Mouse (Mus musculus) forebrain, embryonic 10.5 days (tissue): Measurements from ENCODE around the gene Clstn2. TPM values are rescaled to one million over a fixed set of nuclear protein-coding genes. Genes with fewer than 3 reads are reported as not detected.

Experiments used
- DNase-seq: peaks from one replicate; pipeline ENCODE4 v3.0.0-alpha.2; 2017; ENCODE audit warnings: low spot score; ENCODE audit errors: extremely low spot score
- H3K27ac ChIP-seq: fragments of 300-500 bp; sonication (generic); 2 replicates; pipeline ENCODE4 v1.5.1; 2016; ENCODE audit warnings: mild to moderate bottlenecking
- H3K27me3 ChIP-seq: fragments of 300-500 bp; sonication (generic); 2 replicates; pipeline ENCODE4 v1.6.1; 2016; ENCODE audit warnings: mild to moderate bottlenecking; ENCODE audit not compliant: poor library complexity, severe bottlenecking
- H3K36me3 ChIP-seq: fragments of 300-500 bp; sonication (generic); replicated peaks from 2 replicates; pipeline ENCODE4 v1.6.1; 2016; ENCODE audit warnings: mild to moderate bottlenecking, moderate library complexity
- H3K4me1 ChIP-seq: fragments of 300-500 bp; sonication (generic); 2 replicates; pipeline ENCODE4 v1.6.1; 2016
- H3K4me3 ChIP-seq: fragments of 300-500 bp; sonication (generic); 2 replicates; pipeline ENCODE4 v1.5.1; 2016; ENCODE audit warnings: mild to moderate bottlenecking, moderate library complexity
- H3K9me3 ChIP-seq: fragments of 300-500 bp; sonication (generic); 2 replicates; pipeline ENCODE4 v1.6.1; 2016; ENCODE audit warnings: mild to moderate bottlenecking, moderate library complexity
- WGBS: fragments of 180-500 bp; shearing (Covaris S2); methylation state at CpG from one replicate; pipeline ENCODE4 v1.1.7; 2016; 5-methylcytosine and 5-hydroxymethylcytosine counted together
- polyA plus RNA-seq: library from polyadenylated mRNA; unstranded; fragments of >200 nt; fragmentation: Nextera tagmentation; extraction: Ambion mirVana; gene quantifications from 2 replicates; pipeline ENCODE4 v1.2.1, GENCODE M21; 2016

Clstn2 gene
- polyA plus RNA-seq, 1 experiment from 2014 or later: 0.40 TPM

DNA sequence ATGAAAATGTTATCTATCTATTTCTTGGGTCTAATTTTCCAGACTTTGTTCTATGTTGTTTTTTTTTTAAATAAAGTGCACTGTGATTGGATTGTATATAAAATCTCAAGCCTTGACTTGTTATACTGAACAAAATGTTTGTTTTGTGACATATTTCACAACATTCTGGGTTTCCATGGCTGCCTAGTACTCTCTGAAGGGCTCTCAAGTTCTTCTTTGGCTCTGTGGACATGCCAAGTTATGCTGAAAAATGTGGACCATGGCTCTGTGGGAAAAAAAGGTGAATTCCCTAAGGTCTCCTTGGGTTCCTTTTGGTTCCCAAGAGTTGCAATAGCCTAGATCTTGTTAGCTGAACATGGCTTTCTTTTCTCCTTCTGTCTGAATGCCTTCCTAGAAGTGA is 353.1 kb downstream of the Clstn2 start:
- H3K4me1 ChIP-seq: no peaks in the 10 kb centered on the region
- DNase-seq: no peak
- no peaks in the 10 kb centered on the region for H3K36me3 ChIP-seq
- no peak overlapping the region for H3K27ac ChIP-seq
- peaks cover 61% of the 10 kb centered on the region for H3K27me3 ChIP-seq
- H3K9me3 ChIP-seq: no peaks in the 10 kb centered on the region
- no peak overlapping the region for H3K4me3 ChIP-seq

DNA sequence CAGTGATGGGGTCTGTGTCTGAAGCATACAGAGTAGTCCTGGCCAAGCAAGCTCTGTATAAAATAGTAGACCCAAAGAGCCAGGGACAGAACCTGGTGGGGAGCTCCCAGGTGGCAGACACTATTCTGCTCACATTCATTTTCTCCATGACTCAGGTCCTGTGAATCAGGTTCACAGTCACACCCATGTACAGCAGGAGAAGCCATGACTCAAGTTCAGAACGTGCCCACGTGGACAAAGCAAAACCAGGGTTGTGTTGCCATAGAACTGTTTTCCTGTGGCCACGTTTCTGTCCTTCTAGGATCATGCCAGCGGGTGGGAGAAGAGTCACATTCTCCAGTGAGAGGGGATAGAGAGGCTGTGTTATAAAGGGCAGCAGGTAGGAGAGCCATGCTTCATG is 353.9 kb downstream of the Clstn2 start:
- H3K27ac ChIP-seq: no peak overlapping the region
- peaks cover 69% of the 10 kb centered on the region for H3K27me3 ChIP-seq
- no peak for DNase-seq
- H3K9me3 ChIP-seq: no peaks in the 10 kb centered on the region
- WGBS: 84% methylated on average over 4 of the region's 4 CpGs
- H3K36me3 ChIP-seq: no peaks in the 10 kb centered on the region
- H3K4me1 ChIP-seq: no peaks in the 10 kb centered on the region
- no peak overlapping the region for H3K4me3 ChIP-seq

DNA sequence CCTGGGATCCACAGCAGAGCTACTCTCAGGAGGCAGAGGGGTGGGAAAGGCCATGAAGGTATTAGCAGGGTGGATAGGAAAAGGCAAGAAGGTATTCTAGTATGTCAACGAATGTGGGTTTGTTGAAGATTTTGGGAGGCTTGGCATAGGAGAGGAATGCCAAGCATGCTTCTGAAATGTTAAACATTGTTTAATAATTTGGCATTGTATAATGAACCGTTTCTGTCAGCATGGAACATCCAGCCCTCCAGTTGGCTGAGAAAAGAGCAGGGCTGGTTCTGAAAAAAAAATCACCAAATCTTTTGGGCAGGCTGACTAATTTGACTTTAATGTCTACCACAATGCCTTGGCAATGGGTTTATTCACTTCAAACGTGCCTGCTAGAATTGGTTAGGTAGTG is 355.9 kb downstream of the Clstn2 start:
- Histone ChIP-seq H3K27ac (no peak overlapping the region), H3K4me3 (no peak overlapping the region), H3K4me1 (peaks cover 16% of the 10 kb centered on the region), H3K27me3 (peaks cover 82% of the 10 kb centered on the region), H3K9me3 (no peaks in the 10 kb centered on the region), H3K36me3 (no peaks in the 10 kb centered on the region)
- WGBS: 81% methylated on average over 3 of the region's 3 CpGs
- no peak for DNase-seq

DNA sequence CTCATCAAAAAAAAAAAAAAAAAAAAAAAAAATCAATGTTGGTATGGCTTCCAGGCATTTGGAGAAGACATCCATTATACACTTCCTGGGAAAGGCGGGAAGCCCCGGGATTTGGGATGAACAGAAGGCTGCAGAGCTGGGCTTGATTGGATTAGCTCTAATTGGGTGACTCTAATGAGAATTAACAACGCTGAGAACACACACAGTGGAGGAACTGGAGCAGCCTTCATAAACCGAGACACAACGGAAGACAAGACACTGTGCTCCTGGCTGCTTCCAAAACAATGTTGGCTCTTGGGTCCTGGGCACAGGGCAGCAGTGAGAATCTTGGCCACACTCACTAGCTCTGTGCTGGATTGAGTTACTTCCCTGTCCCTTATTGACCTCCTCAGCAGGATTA is 360.3 kb downstream of the Clstn2 start:
- H3K4me1 ChIP-seq: peaks cover 33% of the 10 kb centered on the region
- H3K9me3 ChIP-seq: no peaks in the 10 kb centered on the region
- WGBS: 3% methylated on average over 5 of the region's 5 CpGs
- peaks cover 92% of the 10 kb centered on the region for H3K27me3 ChIP-seq
- peak; percentile 25 for DNase-seq
- H3K4me3 ChIP-seq: no peak overlapping the region
- H3K27ac ChIP-seq: peak overlapping the region; percentile 8; the same call in 1 of the 2 replicates
- H3K36me3 ChIP-seq: no peaks in the 10 kb centered on the region

DNA sequence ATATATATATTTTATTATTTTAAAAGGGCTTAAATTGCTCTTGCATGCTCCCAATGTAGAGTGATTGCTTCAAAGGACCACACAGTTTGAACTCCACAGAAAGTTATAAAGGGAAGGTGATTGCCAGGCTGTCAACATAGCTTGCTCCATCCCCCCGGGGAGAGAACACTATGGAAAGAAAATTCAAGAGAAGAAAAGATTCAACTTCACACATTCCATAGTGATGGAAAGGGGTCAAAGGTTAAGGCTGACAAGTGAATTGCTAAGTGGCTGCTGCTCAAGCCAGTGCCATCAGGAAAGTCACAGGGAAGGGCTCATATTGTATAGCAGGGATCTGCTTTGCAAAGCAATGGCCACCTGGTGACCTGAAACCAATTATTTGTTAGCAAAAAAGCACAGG is 360.8 kb downstream of the Clstn2 start:
- no peaks in the 10 kb centered on the region for H3K36me3 ChIP-seq
- H3K9me3 ChIP-seq: no peaks in the 10 kb centered on the region
- no peak overlapping the region for H3K27ac ChIP-seq
- H3K27me3 ChIP-seq: peaks cover 92% of the 10 kb centered on the region
- WGBS: 14% methylated on average over 1 of the region's 1 CpGs
- DNase-seq: peak; percentile 21
- H3K4me3 ChIP-seq: no peak overlapping the region
- H3K4me1 ChIP-seq: peaks cover 33% of the 10 kb centered on the region

DNA sequence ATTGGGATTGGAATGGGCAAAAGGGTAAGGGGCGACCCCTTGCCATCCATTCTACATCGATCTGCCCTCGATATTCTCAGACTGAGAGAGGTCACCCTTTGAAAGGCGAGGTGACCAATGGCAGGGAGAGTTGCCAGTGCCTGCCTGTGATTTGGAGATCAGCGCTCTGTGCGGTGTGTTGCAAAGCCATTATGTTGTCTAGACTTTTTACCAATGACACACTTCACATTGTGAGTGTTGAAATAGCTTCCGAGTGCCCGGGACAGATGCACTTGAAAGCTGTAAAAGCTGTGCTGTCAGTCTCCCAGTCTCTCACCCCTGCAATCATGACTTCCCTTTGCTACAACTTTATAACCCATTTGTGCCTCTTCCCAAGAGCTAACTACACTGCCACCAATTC is 362.3 kb downstream of the Clstn2 start:
- Histone ChIP-seq H3K4me1 (peaks cover 33% of the 10 kb centered on the region), H3K27ac (no peak overlapping the region), H3K4me3 (no peak overlapping the region), H3K27me3 (peaks cover 92% of the 10 kb centered on the region), H3K9me3 (no peaks in the 10 kb centered on the region), H3K36me3 (no peaks in the 10 kb centered on the region)
- no peak for DNase-seq
- 81% methylated on average over 8 of the region's 8 CpGs for WGBS

DNA sequence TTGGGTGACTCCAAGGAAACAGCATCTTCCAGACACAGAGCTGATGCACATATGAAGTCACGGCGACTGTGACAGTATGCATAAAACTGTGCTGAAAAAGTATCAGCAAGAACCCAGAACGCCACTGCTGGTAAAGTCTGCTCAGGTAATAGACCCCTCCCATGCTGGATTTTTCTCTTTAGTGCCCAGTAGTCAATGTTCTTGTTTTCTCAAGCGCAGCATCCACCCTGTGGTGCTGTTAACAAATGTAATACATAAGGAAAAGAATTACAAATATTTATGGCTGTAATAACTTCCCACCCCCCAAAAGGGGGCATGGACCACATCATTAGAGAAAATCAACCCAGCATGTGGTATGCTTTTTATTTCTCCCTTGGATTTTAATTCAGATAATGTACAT is 372.0 kb downstream of the Clstn2 start:
- H3K9me3 ChIP-seq: no peaks in the 10 kb centered on the region
- H3K4me1 ChIP-seq: no peaks in the 10 kb centered on the region
- no peak overlapping the region for H3K4me3 ChIP-seq
- DNase-seq: no peak
- H3K27ac ChIP-seq: no peak overlapping the region
- peaks cover 9% of the 10 kb centered on the region for H3K27me3 ChIP-seq
- 89% methylated on average over 4 of the region's 4 CpGs for WGBS
- no peaks in the 10 kb centered on the region for H3K36me3 ChIP-seq

DNA sequence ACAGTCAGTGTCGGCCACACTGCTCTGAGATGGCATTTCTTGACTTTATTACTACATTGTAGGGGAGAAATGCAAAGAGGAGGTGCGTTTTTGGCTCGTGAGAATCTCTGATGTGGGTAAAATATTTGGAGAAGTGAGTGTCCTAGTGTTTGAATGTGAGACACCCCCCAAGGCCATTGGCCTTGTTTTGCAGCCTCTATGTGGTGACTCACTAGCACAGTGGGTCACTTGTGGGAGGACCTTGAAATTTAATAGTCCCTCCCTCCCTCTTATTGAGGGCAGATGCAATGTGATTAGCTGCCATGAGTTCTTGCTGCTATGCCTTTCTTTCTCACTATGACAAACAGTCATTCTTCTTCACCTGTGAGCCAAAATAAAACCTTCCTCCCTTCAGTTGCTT is 374.2 kb downstream of the Clstn2 start:
- Histone ChIP-seq H3K36me3 (no peaks in the 10 kb centered on the region), H3K27ac (no peak overlapping the region), H3K4me3 (no peak overlapping the region), H3K9me3 (no peaks in the 10 kb centered on the region), H3K4me1 (no peaks in the 10 kb centered on the region), H3K27me3 (no peaks in the 10 kb centered on the region; the same call in 1 of the 2 replicates)
- no peak for DNase-seq
- WGBS: 89% methylated on average over 3 of the region's 3 CpGs

DNA sequence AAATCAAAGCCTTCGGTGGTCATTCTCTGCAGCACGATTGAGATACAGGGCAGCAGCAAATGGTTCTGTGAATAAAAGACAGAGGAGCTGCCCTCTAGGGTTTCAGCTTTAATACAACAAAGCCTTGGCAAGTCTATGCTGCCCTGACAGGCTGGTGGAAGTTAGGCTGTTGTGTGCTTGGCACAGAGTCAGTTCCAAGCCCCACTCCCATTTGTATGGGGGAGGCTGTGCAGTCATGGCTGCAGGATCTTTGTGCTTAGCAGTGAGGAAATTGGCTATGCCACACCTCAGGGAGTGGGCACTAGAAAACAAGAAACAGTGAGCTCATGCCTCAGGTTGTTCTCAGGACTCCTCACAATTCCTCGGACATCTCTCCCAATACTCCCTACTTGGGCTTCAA is 384.6 kb downstream of the Clstn2 start:
- 0 out of 2 replicates have a peak, but pooled peaks cover 3% of the 10 kb centered on the region for H3K4me1 ChIP-seq
- H3K36me3 ChIP-seq: no peaks in the 10 kb centered on the region
- H3K27ac ChIP-seq: no peak overlapping the region
- H3K9me3 ChIP-seq: no peaks in the 10 kb centered on the region
- no peak overlapping the region for H3K4me3 ChIP-seq
- WGBS: 78% methylated on average over 3 of the region's 3 CpGs
- DNase-seq: no peak
- no peaks in the 10 kb centered on the region for H3K27me3 ChIP-seq

DNA sequence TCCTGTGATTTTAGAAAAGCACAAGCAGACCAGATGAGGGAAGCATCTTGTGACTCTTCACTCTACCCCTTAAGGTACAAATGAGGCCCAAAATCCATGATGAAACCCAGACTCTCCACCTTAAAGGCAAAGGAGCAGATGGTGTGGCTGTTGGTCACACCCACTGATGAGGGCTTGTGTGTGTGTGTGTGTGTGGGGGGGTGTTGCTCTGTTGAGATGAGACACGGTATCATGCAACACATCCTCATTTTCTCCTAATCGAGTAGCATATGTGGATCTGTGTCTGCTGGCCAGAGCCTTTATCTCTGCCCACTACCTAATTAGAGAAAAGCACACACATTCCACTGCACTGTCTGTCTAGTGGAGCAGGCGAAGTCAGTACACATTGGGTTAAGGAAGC is 387.2 kb downstream of the Clstn2 start:
- H3K36me3 ChIP-seq: no peaks in the 10 kb centered on the region
- no peak overlapping the region for H3K4me3 ChIP-seq
- 82% methylated on average over 3 of the region's 3 CpGs for WGBS
- H3K27ac ChIP-seq: no peak overlapping the region
- 0 out of 2 replicates have a peak, but pooled peaks cover 3% of the 10 kb centered on the region for H3K4me1 ChIP-seq
- H3K27me3 ChIP-seq: no peaks in the 10 kb centered on the region
- H3K9me3 ChIP-seq: no peaks in the 10 kb centered on the region
- DNase-seq: no peak

DNA sequence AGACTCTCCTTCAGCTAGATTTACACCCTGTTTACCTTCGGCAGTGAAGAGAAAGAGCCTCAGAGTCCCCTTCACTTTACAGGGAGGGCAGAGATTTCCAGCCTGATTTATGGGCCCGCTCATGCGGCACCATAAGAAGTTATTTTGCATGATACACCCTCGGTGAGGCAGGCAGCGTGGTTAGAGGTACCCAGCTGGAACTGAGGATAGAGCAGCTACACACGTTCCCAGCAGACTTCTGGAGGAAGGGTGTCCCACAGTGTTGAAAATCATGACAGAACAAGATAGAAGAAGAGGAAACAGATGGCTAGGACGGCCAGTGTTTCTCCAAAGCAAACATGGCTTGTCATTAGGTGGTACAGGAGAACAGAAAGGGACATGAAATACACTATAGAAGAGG is 390.6 kb downstream of the Clstn2 start:
- H3K4me3 ChIP-seq: no peak overlapping the region
- no peaks in the 10 kb centered on the region for H3K9me3 ChIP-seq
- DNase-seq: no peak
- H3K36me3 ChIP-seq: no peaks in the 10 kb centered on the region
- no peak overlapping the region for H3K27ac ChIP-seq
- 84% methylated on average over 7 of the region's 7 CpGs for WGBS
- H3K27me3 ChIP-seq: no peaks in the 10 kb centered on the region
- H3K4me1 ChIP-seq: 0 out of 2 replicates have a peak, but pooled peaks cover 3% of the 10 kb centered on the region

DNA sequence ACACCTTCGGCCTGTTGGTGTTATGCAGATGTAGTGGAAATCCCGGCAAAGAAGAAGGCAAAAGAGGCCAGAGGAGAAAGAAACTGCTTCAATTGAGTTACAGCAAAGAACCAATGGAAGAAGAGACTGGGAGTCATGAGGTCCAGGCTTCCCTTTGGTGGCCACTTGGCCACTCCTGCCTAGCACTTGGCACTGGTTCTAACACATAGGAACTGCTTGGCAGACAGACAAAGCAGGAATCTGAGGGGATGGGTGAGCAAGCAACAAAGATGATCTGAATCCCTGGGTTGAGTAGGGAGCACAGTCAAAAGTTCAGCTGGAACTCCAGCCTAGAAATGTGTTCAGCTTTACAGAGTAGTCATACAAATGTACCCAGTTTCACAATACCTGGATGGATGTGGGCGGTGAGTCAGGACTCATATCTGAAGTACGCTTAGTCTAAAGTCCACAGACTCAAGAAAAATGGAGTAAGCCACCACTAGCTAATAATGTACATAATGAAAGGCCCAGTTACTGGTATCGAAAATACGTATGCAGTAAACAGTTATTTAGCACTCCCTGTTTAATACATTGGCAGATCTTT is 392.9 kb downstream of the Clstn2 start:
- no peak overlapping the region for H3K4me3 ChIP-seq
- no peak overlapping the region for H3K27ac ChIP-seq
- 91% methylated on average over 6 of the region's 6 CpGs for WGBS
- H3K27me3 ChIP-seq: no peaks in the 10 kb centered on the region
- H3K4me1 ChIP-seq: no peaks in the 10 kb centered on the region
- H3K36me3 ChIP-seq: no peaks in the 10 kb centered on the region
- H3K9me3 ChIP-seq: no peaks in the 10 kb centered on the region
- DNase-seq: no peak

DNA sequence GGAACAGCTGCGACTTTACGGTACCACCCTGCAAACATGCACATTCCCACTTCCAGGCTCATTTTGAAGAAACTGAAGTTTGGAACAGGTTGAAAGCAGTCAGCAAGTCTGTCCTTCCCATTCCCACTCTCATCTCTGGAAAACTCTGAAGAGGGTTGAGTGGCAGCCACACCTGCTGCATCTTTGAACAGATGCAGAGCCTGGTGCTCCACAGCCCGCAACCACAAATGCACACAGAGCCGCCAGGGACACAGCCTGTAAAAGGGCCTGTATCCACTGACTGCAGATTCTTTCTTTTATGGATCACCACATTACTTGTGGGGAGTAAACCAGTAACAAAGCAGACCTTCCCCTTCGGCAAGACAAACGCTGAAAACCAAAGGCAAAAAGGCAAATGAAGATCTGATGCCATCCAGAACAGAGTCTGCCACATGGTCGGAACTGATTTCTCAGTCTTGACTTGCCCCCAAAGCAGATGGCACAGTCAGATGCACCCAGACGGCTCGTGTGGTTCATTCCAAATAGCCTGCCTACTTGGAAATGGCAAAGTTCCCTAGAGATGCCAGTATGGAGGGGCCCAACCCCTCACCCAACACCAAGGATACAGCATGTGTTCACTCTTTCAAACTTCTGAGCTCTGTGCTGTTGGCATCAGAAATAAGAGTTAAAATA is 394.2 kb downstream of the Clstn2 start:
- DNase-seq: no peak
- WGBS: 94% methylated on average over 9 of the region's 9 CpGs
- Histone ChIP-seq H3K36me3 (no peaks in the 10 kb centered on the region), H3K9me3 (no peaks in the 10 kb centered on the region), H3K27ac (no peak overlapping the region), H3K27me3 (no peaks in the 10 kb centered on the region), H3K4me3 (no peak overlapping the region), H3K4me1 (no peaks in the 10 kb centered on the region)
